Mouse (Mus musculus) urinary bladder, adult 18-20 months (tissue): Measurements from ENCODE around the gene Sez6l2.

Experiments used
- DNase-seq, 2 experiments: peaks; one replicate each; pipeline ENCODE4 v3.0.0; 2022; ENCODE audit warnings: low spot score in 2 of 2, mixed read lengths in 2 of 2

Gene Sez6l2

GRCm38 (mm10) chr7:126959780-126960179 lies 9.4 kb downstream of the Sez6l2 start:
- DNase-seq: no peak

GRCm38 (mm10) chr7:126961095-126961494 lies 10.7 kb downstream of the Sez6l2 start:
- no peak for DNase-seq

GRCm38 (mm10) chr7:126961965-126962364 lies 11.6 kb downstream of the Sez6l2 start:
- no peak for DNase-seq

GRCm38 (mm10) chr7:126963548-126964286 lies 13.4 kb downstream of the Sez6l2 start:
- DNase-seq: peak; percentile 13 to 25

DNA sequence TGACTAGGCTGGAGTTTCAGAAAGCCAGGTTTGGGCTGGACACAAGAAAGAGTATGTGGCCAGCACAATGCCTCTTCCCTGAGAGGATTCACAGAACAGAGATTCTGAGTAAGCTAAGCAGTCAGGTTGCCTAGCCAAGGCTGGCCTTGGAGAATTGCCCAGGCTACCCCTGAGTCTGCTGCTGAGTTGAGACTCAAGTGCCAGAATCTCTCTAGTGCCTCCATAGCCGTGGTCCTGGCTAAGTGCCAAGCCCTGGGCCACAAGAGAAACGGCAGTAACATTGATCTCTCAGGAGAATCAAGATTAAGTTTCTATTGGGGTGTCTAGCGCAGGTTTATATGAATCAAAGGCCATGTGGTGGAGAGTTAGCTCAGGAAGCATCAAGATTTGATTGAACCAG lies 15.2 kb downstream of the Sez6l2 start:
- no peak for DNase-seq

DNA sequence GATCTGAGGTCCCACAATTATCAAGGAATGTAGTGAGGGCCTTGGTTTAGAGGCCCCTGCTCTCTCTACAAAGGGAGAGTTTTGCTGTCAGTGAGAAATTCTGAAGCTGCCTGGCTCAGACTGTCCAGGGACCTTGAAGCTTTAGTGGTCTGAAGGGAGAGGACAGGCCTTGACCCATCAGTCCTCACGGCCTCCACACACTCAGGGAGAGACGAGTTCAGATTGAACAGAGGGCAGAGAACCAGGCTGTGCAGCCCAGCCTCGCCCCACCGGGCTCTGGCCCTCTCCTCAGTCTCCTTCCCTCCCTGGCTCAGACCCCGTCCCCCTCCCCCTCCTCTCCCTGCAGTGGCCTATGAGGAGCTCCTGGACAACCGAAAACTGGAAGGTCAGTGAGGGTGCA lies 17.0 kb downstream of the Sez6l2 start:
- DNase-seq: no peak

- DNase-seq: peak in 1 of 2 experiments; percentile 15
These were observed 25.1 kb downstream of the Sez6l2 start for GRCm38 (mm10) chr7:126975493-126975892.

GRCm38 (mm10) chr7:126975893-126975949 lies 25.4 kb downstream of the Sez6l2 start, which contains the start of gene Cdipt:
Gene Cdipt, plus strand, starts transcription at chr7:126975914.
- DNase-seq: no peak

DNA sequence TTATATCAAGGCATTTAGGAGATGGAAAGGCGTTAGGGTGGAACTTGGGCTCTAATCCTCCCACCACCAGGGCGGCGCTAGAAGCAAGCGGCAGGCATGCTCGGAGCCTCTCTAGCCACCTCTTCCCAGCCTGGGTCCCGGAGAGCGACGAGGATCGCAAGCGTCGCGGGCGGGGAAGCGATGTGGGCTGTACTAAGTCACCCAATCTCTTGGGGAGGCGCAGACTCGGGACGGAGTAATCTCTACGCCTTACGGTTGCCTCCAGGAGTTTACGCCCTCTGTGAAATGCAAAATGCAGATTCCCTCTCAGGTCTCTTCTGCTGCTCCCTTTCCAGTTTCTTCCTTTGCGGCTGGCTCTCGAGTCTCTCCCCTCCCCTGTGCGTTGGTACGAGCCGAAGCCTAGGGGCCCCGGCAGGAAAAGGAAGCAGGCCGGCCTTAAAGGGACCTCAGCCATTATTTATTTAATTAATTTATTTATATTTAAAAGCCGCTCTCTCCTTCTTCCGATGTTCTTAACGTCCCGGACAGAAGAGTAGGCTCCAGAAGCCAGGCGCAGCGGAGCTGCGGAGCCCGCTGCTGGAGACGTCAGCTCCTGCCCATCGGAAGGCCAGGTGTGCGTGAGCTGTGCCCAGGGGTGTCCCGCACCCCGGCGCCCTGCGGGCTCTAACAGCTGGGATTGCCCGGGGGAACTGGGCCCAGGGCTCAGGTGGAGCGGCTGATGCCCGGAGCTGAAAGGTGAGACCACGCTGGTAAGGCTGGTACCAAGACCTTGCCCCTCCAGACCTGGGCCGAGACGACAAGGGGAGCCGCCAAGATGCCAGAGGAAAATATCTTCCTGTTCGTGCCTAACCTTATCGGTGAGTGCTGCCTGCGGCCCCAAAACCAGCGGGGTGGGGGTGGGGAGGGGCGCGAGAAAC lies 25.8 kb downstream of the Sez6l2 start, which contains the start of gene Cdiptos:
Cdiptos (minus strand) TSS at position 149 of the 917 bp plus-strand sequence.
- peak; percentile 92 to 94 for DNase-seq

DNA sequence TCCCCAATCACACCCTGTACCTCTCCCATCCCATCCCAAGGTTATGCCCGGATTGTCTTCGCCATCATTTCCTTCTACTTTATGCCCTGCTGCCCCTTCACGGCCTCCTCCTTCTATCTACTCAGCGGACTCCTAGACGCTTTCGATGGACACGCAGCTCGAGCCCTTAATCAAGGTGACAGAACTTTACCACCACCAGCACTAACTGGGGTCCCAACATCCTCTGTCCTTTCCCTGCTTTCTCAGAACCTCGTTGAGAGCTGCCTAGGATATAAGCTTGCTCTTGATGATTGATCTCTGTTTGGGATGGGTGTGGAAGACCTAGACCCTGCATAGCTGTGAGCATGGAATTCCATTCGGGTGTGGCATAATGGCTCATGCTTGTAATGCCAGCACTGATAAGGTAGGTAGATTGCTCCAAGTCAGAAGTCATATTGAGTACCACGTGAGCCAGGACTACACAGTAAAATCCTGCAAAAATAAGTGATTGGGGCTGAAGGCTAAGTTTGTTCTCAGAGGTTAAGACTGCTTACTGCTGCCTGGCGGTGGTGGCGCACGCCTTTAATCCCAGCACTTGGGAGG lies 26.6 kb downstream of the Sez6l2 start:
- no peak for DNase-seq

DNA sequence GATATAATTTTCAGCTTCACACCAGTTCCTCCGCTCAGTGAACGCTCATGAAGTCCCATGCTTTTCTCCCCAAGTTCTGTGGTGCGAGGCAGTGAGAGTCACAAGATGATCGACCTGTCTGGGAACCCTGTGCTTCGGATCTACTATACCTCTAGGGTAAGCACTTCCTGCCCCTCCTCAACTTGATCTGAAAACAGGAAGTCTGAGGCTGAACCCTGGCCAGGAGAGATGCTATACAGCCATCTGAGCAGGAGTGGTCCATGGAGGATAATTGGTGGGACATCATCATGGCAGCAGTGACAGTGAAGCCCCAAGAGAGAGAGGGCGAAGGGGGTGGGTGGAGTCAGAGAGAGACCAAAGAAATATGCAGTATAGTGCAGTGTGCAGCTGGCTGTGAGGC lies 28.5 kb downstream of the Sez6l2 start:
- no peak for DNase-seq

DNA sequence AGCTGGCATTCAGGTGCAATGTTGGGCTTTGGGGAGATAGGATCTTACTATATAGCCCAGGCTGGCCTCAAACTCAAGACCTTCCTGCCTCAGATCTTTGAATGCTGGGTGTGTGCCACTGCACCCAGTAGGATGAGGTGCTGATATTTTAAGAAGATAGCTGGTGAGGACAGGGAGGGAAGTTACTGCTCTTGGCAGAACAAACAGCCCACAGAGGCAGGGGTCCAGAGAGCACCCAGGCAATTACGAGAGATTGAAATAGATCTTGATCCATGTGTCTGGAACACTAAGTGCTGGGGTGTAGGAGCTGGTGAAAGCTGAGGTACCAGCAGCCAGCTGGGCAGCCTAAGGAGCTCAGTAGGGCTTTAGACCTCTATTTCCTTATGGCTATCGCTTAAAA lies 31.2 kb downstream of the Sez6l2 start:
- DNase-seq: no peak

DNA sequence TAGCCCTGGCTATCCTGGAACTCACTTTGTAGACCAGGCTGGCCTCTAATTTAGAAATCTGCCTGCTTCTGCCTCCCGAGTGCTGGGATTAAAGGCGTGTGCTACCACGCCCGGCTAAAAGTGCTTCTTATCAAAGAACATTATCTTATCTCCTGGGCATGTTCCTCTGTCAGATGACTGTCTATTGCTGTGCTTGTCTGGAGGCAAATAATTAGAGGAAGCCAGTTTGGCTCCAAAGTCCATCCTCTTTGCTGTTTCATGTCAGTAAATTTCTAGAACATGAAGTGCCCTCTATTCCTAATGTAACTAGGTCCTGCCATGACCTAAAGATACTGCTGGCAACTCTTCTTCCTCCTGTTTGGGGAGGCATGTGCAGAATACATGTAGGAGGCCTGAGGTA lies 31.7 kb downstream of the Sez6l2 start:
- DNase-seq: no peak

DNA sequence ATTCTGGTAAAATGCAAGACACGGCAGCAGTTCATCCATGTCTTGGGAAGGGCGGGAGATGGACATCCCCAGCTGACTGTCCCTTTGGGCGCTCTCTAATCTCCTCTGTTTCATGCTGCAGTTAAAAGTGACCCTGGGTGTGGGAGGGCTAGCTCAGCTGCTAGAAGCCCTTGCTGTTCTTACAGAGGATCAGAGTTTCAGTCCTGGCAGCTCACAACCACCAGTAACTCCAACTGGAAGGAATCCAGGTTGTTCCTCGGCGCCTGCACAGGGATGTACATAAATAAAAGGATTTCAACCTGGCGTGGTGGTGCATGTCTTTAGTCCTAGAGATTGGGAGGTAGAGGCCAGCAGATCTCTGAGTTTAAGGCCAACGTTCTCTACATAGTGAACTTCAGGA lies 32.8 kb downstream of the Sez6l2 start:
- DNase-seq: no peak

- DNase-seq: no peak
These were observed 34.5 kb downstream of the Sez6l2 start for GRCm38 (mm10) chr7:126984667-126985444.

DNA sequence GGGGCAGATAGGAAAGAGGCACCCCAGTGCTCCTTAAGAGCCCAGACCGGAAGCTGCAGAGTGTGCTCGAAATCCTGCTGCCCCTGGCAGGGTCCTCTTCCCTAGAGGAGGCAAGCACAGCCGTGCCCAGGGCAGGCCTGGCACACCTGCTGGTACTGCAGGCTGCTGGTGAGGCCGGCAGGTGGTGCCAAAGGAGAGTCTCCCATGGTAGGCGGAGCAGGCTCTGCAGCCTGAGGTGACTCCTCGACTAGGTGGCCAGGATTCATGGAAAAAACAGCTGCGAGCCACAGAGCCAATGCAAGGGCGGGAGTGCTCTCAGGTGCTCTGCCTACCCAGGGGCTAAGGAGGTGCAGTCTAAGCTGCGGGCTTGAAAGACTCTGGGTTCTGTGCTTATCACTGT lies 36.0 kb downstream of the Sez6l2 start:
- DNase-seq: peak; percentile 25 to 27

DNA sequence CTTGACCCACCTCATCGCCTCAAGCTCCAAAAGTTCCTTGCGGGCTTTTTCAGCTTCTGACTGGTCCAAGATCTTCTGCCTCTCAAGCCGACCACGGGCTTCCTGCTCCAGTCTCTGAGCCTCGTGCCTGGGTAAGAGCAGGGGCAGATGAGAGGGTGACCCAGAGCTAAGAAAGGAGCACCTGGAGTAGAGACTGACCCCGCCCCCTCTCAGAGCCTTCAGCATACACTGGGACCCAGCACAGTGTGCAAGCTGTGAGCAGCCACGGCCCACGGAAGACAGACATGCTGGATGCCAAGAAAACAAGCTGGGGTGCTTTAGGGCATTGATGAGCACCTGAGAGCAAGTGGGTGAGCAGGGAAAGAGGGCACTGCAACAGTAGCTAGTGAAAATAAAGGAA lies 38.5 kb downstream of the Sez6l2 start:
- DNase-seq: no peak

- DNase-seq: no peak
These were observed 46.1 kb downstream of the Sez6l2 start for GRCm38 (mm10) chr7:126996449-126996848.

DNA sequence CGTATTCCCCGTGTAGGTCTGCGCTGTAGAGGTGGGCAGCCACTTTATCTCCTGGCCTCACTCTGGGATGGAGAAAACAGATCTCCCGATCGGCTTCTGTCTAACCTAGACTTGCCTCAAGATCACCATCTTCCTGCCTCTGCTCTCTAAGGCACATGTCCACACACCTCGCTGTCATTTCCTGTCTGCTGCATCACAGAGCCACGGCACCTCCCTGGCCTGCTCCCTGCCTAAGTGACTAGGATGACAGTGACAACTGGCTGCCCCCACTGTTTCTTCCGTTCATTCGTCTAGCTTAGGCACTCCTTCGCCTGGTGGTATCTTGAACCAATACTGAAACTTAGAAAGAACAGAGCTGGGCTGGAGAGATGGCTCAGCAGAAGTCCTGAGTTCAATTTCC lies 49.2 kb downstream of the Sez6l2 start:
- DNase-seq: no peak

DNA sequence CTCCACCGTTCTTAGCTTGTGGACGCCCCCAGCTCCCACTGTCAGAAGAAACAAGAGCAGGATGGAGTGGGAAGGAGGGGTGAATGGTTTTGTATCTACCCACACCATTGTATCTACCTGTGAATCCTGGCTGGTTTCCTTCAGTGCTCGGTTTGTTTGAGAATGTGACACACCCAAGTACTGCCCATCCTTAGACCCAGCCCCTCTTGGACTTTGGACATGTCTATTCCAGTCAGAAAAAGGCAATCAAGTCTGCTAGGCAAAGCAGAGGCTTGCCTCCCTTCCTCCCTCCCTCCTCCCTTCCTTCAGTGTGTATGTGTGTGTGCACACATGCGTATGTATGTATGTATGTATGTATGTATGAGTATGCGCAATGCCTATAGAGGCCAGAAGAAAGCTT lies 53.3 kb downstream of the Sez6l2 start:
- DNase-seq: no peak

DNA sequence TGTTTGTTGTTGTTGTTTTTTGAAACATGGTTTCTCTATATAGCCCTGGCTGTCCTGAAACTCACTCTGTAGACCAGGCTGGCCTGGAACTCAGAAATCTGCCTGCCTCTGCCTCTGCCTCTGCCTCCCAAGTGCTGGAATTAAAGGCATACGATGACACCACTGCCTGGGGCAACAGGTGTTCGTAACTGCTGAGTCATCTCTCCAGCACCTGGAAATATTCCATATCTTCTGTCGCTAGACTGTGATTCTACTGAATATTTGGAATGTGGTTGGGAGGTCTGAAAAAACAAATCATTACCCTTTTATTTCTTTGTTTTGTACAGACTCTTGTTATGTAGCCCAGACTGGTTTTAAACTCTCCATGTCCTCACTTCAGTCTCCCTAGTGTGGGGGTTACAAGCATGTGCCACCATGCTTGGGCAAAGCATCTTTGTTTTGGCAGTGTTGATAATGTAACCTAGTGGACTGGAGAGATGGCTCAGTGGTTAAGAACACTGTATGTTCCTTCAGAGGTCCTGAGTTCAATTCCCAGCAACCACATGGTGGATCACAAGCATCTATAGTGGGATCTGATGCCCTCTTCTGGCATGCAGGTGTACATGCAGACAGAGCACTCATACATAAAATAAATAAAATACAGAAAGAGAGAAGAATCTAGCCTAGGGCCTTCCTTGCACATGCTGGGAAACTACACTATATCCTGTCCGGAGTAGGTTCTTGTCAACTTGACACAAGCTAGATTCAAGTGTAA lies 53.9 kb downstream of the Sez6l2 start:
- DNase-seq: no peak
